Mouse (Mus musculus) MEL (cell line): ENCODE results near the gene Rps17. TPM values are rescaled to one million over a fixed set of nuclear protein-coding genes. Genes with fewer than 3 reads are reported as not detected.

ENCODE experiments used
- DNase-seq: peaks from one replicate; pipeline ENCODE4 v3.0.0; 2011; ENCODE audit warnings: low read depth, low spot score
- H3K27ac ChIP-seq: 2 replicates; pipeline ENCODE4 v1.5.1; 2012; ENCODE audit warnings: low read depth, mild to moderate bottlenecking, control low read depth, low read length, moderate library complexity; ENCODE audit not compliant: control insufficient read depth
- H3K27me3 ChIP-seq, 2 experiments: fragments of 150-350 bp in 1 of 2; sonication (generic) in 1 of 2; 2 replicates each; pipeline ENCODE4 v1.6.1; 2012; ENCODE audit warnings: low read length in 2 of 2, mild to moderate bottlenecking in 2 of 2, improper control_type of control experiment in 1 of 2, moderate library complexity in 1 of 2; ENCODE audit not compliant: insufficient read depth in 2 of 2, control insufficient read depth in 1 of 2
- H3K36me3 ChIP-seq, 2 experiments: 2 replicates each; pipeline ENCODE4 v1.6.1; 2012 to 2014; ENCODE audit warnings: low read length in 2 of 2, improper control_type of control experiment in 1 of 2, inconsistent platforms in 1 of 2, mild to moderate bottlenecking in 1 of 2; ENCODE audit not compliant: insufficient read depth in 2 of 2, control insufficient read depth in 1 of 2
- H3K4me1 ChIP-seq, 2 experiments: fragments of 150-350 bp in 1 of 2; sonication (generic) in 1 of 2; 2 replicates each; pipeline ENCODE4 v1.6.1; 2012; ENCODE audit warnings: low read length in 2 of 2, improper control_type of control experiment in 1 of 2, mild to moderate bottlenecking in 1 of 2; ENCODE audit not compliant: insufficient read depth in 2 of 2, control insufficient read depth in 1 of 2
- H3K4me3 ChIP-seq, 2 experiments: fragments of 150-350 bp in 1 of 2; sonication (generic) in 1 of 2; 2 replicates each; pipeline ENCODE4 v1.5.1; 2012; ENCODE audit warnings: low read depth in 2 of 2, low read length in 2 of 2, mild to moderate bottlenecking in 2 of 2, moderate library complexity in 2 of 2, control low read depth in 1 of 2, improper control_type of control experiment in 1 of 2; ENCODE audit not compliant: control insufficient read depth in 1 of 2, insufficient read depth in 1 of 2
- H3K79me2 ChIP-seq: 2 replicates; pipeline ENCODE4 v1.6.1; 2012; ENCODE audit warnings: mild to moderate bottlenecking, low read length, moderate library complexity; ENCODE audit not compliant: control insufficient read depth, poor library complexity, insufficient read depth
- H3K9ac ChIP-seq: 2 replicates; pipeline ENCODE4 v1.6.1; 2012; ENCODE audit warnings: low read depth, mild to moderate bottlenecking, control low read depth, low read length, moderate library complexity; ENCODE audit not compliant: control insufficient read depth, poor library complexity, severe bottlenecking
- H3K9me3 ChIP-seq: fragments of 150-350 bp; sonication (generic); replicated peaks from 2 replicates; pipeline ENCODE4 v1.6.1; 2012; ENCODE audit warnings: mild to moderate bottlenecking, low read length, improper control_type of control experiment, moderate library complexity; ENCODE audit not compliant: insufficient read depth
- E2F4 ChIP-seq: IDR thresholded peaks from 2 replicates; pipeline ENCODE4 v1.6.1; 2011; ENCODE audit warnings: low read depth, low read length, improper control_type of control experiment, borderline replicate concordance
- ELF1 ChIP-seq: IDR thresholded peaks from 2 replicates; pipeline ENCODE4 v1.6.1; 2014; ENCODE audit warnings: low read depth, mild to moderate bottlenecking, inconsistent platforms, low read length, improper control_type of control experiment, moderate library complexity
- ETS1 ChIP-seq: IDR thresholded peaks from 2 replicates; pipeline ENCODE4 v1.6.1; 2012; ENCODE audit warnings: low read depth, mild to moderate bottlenecking, inconsistent platforms, low read length, improper control_type of control experiment, moderate library complexity
- HCFC1 ChIP-seq: IDR thresholded peaks from 2 replicates; pipeline ENCODE4 v1.6.1; 2012; ENCODE audit warnings: low read depth, mild to moderate bottlenecking, inconsistent platforms, low read length, improper control_type of control experiment, moderate library complexity
- MAX ChIP-seq: IDR thresholded peaks from 2 replicates; pipeline ENCODE4 v1.6.1; 2011; ENCODE audit warnings: low read length, improper control_type of control experiment
- MXI1 ChIP-seq: IDR thresholded peaks from 2 replicates; pipeline ENCODE4 v1.6.1; 2011; ENCODE audit warnings: mild to moderate bottlenecking, low read depth, low read length, improper control_type of control experiment
- MYB ChIP-seq: IDR thresholded peaks from 2 replicates; pipeline ENCODE4 v1.6.1; 2011; ENCODE audit warnings: mild to moderate bottlenecking, low read depth, low read length, improper control_type of control experiment
- NRF1 ChIP-seq: IDR thresholded peaks from 2 replicates; pipeline ENCODE4 v1.6.1; 2014; ENCODE audit warnings: low read depth, mild to moderate bottlenecking, inconsistent platforms, low read length, improper control_type of control experiment, moderate library complexity; ENCODE audit not compliant: poor library complexity, insufficient read depth, severe bottlenecking
- POLR2A ChIP-seq, 2 experiments: IDR thresholded peaks; 2 replicates each; pipeline ENCODE4 v1.6.1; 2011 to 2012; ENCODE audit warnings: low read length in 2 of 2, mild to moderate bottlenecking in 2 of 2, control low read depth in 1 of 2, improper control_type of control experiment in 1 of 2, low read depth in 1 of 2, moderate library complexity in 1 of 2; ENCODE audit not compliant: control insufficient read depth in 1 of 2, insufficient read depth in 1 of 2, poor library complexity in 1 of 2
- RCOR1 ChIP-seq: IDR thresholded peaks from 2 replicates; pipeline ENCODE4 v1.6.1; 2012; ENCODE audit warnings: low read depth, mild to moderate bottlenecking, inconsistent platforms, low read length, improper control_type of control experiment
- SIN3A ChIP-seq: IDR thresholded peaks from 2 replicates; pipeline ENCODE4 v1.6.1; 2012; ENCODE audit warnings: low read length, improper control_type of control experiment, inconsistent platforms
- TAL1 ChIP-seq: IDR thresholded peaks from 2 replicates; pipeline ENCODE4 v1.6.1; 2012; ENCODE audit warnings: mild to moderate bottlenecking, inconsistent platforms, low read length, moderate library complexity, mixed read lengths
- TCF12 ChIP-seq: IDR thresholded peaks from 2 replicates; pipeline ENCODE4 v1.6.1; 2014; ENCODE audit warnings: low read depth, mild to moderate bottlenecking, inconsistent platforms, low read length, improper control_type of control experiment, moderate library complexity
- ZC3H11A ChIP-seq: IDR thresholded peaks from 2 replicates; pipeline ENCODE4 v1.6.1; 2012; ENCODE audit warnings: low read depth, mild to moderate bottlenecking, inconsistent platforms, low read length, improper control_type of control experiment
- ZKSCAN1 ChIP-seq: IDR thresholded peaks from 2 replicates; pipeline ENCODE4 v1.6.1; 2012; ENCODE audit warnings: low read depth, mild to moderate bottlenecking, inconsistent platforms, low read length, improper control_type of control experiment, moderate library complexity
- ZMIZ1 ChIP-seq: IDR thresholded peaks from 2 replicates; pipeline ENCODE4 v1.6.1; 2012; ENCODE audit warnings: low read depth, mild to moderate bottlenecking, inconsistent platforms, low read length, improper control_type of control experiment, moderate library complexity
- polyA plus RNA-seq, 2 experiments: library from polyadenylated mRNA; stranded (reverse) in 1 of 2; unstranded in 1 of 2; fragments of >175 nt in 1 of 2; fragments of >200 nt in 1 of 2; gene quantifications; 2 replicates each; pipeline versions ENCODE4 v1.2.1 to v1.2.4; 2012; ENCODE audit warnings: low replicate concordance in 2 of 2, low read depth in 1 of 2; ENCODE audit not compliant: insufficient read length in 2 of 2, insufficient read depth in 1 of 2, missing spikeins in 1 of 2
- total RNA-seq: library from RNA; depleted of rRNA; stranded (reverse); fragments of 300-350 nt; gene quantifications from 2 replicates; pipeline ENCODE4 v1.2.3, GENCODE M21; 2012

Rps17 gene
- total and polyA plus RNA-seq, 3 experiments = 2,738 to 10,538 (median 4,252) TPM

- TF ChIP-seq NRF1 (no peak), TAL1 (0 out of 2 replicates have a peak, but pooled peaks have one; percentile 6), MYB (no peak)
- peak; percentile 59 for DNase-seq
- H3K4me1 ChIP-seq = peaks cover 0 to 6% of the 10 kb centered on the region in 2 experiments; a peak in 2 of 4 replicates
- H3K27ac ChIP-seq = no peak overlapping the region
- peaks cover 3 to 5% of the 10 kb centered on the region in 2 experiments for H3K36me3 ChIP-seq
- no peak overlapping the region for H3K4me3 ChIP-seq
- peaks cover 18% of the 10 kb centered on the region for H3K79me2 ChIP-seq
- H3K27me3 ChIP-seq = peaks cover 2% of the 10 kb centered on the region in 2 experiments; a peak in 2 of 4 replicates
- H3K9me3 ChIP-seq = no peaks in the 10 kb centered on the region
- H3K9ac ChIP-seq = no peak overlapping the region
These were observed 3.2 kb upstream of the Rps17 start for GRCm38 (mm10) chr7:81348206-81348605.

GRCm38 (mm10) chr7:81345447-81346170 lies 555 bp upstream of the Rps17 start:
- Histone ChIP-seq H3K27ac (peak overlapping the region; percentile 71), H3K4me1 (peaks cover 1 to 8% of the 10 kb centered on the region in 2 experiments; a peak in 3 of 4 replicates), H3K27me3 (peaks cover 0 to 2% of the 10 kb centered on the region in 2 experiments; a peak in 2 of 4 replicates), H3K9ac (peak overlapping the region; percentile 82), H3K79me2 (peaks cover 32% of the 10 kb centered on the region), H3K36me3 (peaks cover 11 to 16% of the 10 kb centered on the region in 2 experiments), H3K4me3 (peak overlapping the region; percentile 52 to 71), H3K9me3 (no peaks in the 10 kb centered on the region)
- no peak for TF ChIP-seq RCOR1
- peak; percentile 58; the same call in 1 of the 2 replicates for TF ChIP-seq ZMIZ1
- no peak for TF ChIP-seq HCFC1
- no peak for DNase-seq

- Histone ChIP-seq H3K27me3 (no peaks in the 10 kb centered on the region), H3K36me3 (peaks cover 11 to 18% of the 10 kb centered on the region in 2 experiments), H3K4me3 (peak overlapping the region; percentile 95 to 100), H3K27ac (peak overlapping the region; percentile 85), H3K9ac (peak overlapping the region; percentile 99), H3K9me3 (no peaks in the 10 kb centered on the region), H3K4me1 (peaks cover 1 to 8% of the 10 kb centered on the region in 2 experiments; a peak in 3 of 4 replicates), H3K79me2 (peaks cover 32% of the 10 kb centered on the region)
- peak; percentile 62 for DNase-seq
- TF ChIP-seq ETS1 (no peak), ELF1 (no peak), MXI1 (peak; percentile 31; the same call in 1 of the 2 replicates), TCF12 (no peak), E2F4 (no peak), RCOR1 (no peak), POLR2A (IDR thresholded peaks at IDR 0.05; ENCODE audit: control insufficient read depth in 1 of 2, insufficient read depth in 1 of 2, low read depth in 1 of 2, low read length in 2 of 2, poor library complexity in 1 of 2) (peak in 1 of 2 experiments; percentile 18; a peak in 1 of 4 replicates), MAX (no peak), ZKSCAN1 (no peak), SIN3A (no peak), ZC3H11A (no peak), TAL1 (no peak)
These were observed 1.2 kb downstream of the Rps17 start for GRCm38 (mm10) chr7:81343831-81344230.
